Mouse (Mus musculus) kidney, postnatal 0 days (tissue): Measurements from ENCODE around the gene Cldn12. TPM values are rescaled to one million over a fixed set of nuclear protein-coding genes. Genes with fewer than 3 reads are reported as not detected.

ENCODE experiments used
- ATAC-seq: fragments of 200-750 bp; cut with Nextera tagmentation; replicated peaks from 2 replicates; pipeline ENCODE4 v1.8.0; 2017; ENCODE audit warnings: low read depth, moderate number of reproducible peaks, moderate TSS enrichment, moderate library complexity; ENCODE audit not compliant: low FRiP score
- DNase-seq: peaks from one replicate; pipeline ENCODE4 v3.0.0-alpha.2; 2016; ENCODE audit warnings: low spot score
- H3K27ac ChIP-seq: fragments of 300-500 bp; sonication (generic); 2 replicates; pipeline ENCODE4 v1.5.1; 2014; ENCODE audit warnings: mild to moderate bottlenecking
- H3K27me3 ChIP-seq: fragments of 300-500 bp; sonication (generic); 2 replicates; pipeline ENCODE4 v1.6.1; 2014; ENCODE audit warnings: low read length, mixed read lengths; ENCODE audit not compliant: insufficient read depth
- H3K36me3 ChIP-seq: fragments of 300-500 bp; sonication (generic); 2 replicates; pipeline ENCODE4 v1.6.1; 2014; ENCODE audit warnings: low read length, mixed read lengths; ENCODE audit not compliant: insufficient read depth
- H3K4me1 ChIP-seq: fragments of 300-500 bp; sonication (generic); replicated peaks from 2 replicates; pipeline ENCODE4 v1.6.1; 2014; ENCODE audit warnings: antibody characterized with exemption, low read length, mixed read lengths; ENCODE audit not compliant: insufficient read depth
- H3K4me2 ChIP-seq: fragments of 300-500 bp; sonication (generic); 2 replicates; pipeline ENCODE4 v1.6.1; 2014; ENCODE audit warnings: mild to moderate bottlenecking, low read length, moderate library complexity, mixed read lengths
- H3K4me3 ChIP-seq: fragments of 300-500 bp; sonication (generic); replicated peaks from 2 replicates; pipeline ENCODE4 v1.5.1; 2014; ENCODE audit warnings: low read depth, low read length
- H3K9ac ChIP-seq: fragments of 300-500 bp; sonication (generic); 2 replicates; pipeline ENCODE4 v1.6.1; 2014; ENCODE audit warnings: low read depth, low read length
- H3K9me3 ChIP-seq: fragments of 300-500 bp; sonication (generic); replicated peaks from 2 replicates; pipeline ENCODE4 v1.6.1; 2016; ENCODE audit warnings: low read length, inconsistent platforms, mixed read lengths
- CTCF ChIP-seq: IDR thresholded peaks from 2 replicates; pipeline ENCODE4 v1.5.1; 2016; ENCODE audit warnings: antibody characterized with exemption, low read depth, mild to moderate bottlenecking, moderate library complexity
- WGBS: fragments of 180-500 bp; shearing (Covaris S2); extraction: QIAGEN DNeasy Blood & Tissue Kit; methylation state at CpG from one replicate; pipeline ENCODE4 v1.1.7; 2014; 5-methylcytosine and 5-hydroxymethylcytosine counted together
- polyA plus RNA-seq: library from polyadenylated mRNA; unstranded; fragments of >200 nt; fragmentation: Nextera tagmentation; extraction: Ambion mirVana; gene quantifications from 2 replicates; pipeline ENCODE4 v1.2.1, GENCODE M21; 2015

Cldn12 gene
- polyA plus RNA-seq, 1 experiment from 2014 or later = 31.5 TPM

DNA sequence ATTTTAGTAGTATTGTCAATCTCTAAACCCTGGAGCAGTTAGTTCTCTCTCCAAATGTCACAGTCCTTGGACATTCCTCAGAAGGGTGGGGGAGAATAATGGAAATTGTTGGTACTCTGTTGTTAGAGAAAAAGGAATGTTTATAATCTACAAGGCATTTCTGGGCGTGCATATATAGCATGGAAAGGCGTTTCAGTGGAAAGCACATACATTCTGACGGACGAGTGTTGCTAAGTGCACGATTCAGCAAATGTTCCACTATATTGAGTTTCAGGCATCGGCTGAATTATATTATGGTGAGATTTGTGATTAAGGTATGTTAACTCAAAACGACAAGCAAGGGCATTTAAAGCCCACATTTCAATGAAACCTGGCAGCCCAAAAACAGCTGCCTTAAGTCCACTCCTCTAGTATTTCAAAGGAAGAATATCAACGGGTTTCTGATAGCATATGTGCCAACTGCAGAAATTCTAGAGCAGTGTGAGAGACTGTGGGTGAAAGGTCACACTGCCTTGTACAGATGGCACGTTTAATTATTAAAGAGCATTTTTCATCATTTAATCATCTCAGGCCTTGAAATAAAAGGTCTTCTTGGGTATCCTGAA lies 31.4 kb downstream of the Cldn12 start:
- H3K4me2 ChIP-seq = no peak overlapping the region
- WGBS = 31% methylated on average over 9 of the region's 9 CpGs
- ATAC-seq = no peak

GRCm38 (mm10) chr5:5481662-5482061 lies 33.1 kb downstream of the Cldn12 start:
- no peak overlapping the region for H3K27ac ChIP-seq
- no peak overlapping the region for H3K4me2 ChIP-seq
- no peaks in the 10 kb centered on the region for H3K9me3 ChIP-seq
- 5% methylated on average over 1 of the region's 1 CpGs for WGBS
- DNase-seq (peak; percentile 57), ATAC-seq (no peak)
- no peaks in the 10 kb centered on the region for H3K4me1 ChIP-seq
- H3K27me3 ChIP-seq = no peaks in the 10 kb centered on the region
- H3K9ac ChIP-seq = no peak overlapping the region
- no peaks in the 10 kb centered on the region for H3K36me3 ChIP-seq
- peak; percentile 81 for TF ChIP-seq CTCF
- no peak overlapping the region for H3K4me3 ChIP-seq

More for the DNA sequence above, 31.4 kb downstream of the Cldn12 start:
- H3K9me3 ChIP-seq = no peaks in the 10 kb centered on the region
- no peak overlapping the region for H3K4me3 ChIP-seq
- no peaks in the 10 kb centered on the region for H3K27me3 ChIP-seq
- no peak overlapping the region for H3K9ac ChIP-seq
- H3K36me3 ChIP-seq = no peaks in the 10 kb centered on the region
- no peak overlapping the region for H3K27ac ChIP-seq
- DNase-seq = no peak
- TF ChIP-seq CTCF = no peak
- no peaks in the 10 kb centered on the region for H3K4me1 ChIP-seq

DNA sequence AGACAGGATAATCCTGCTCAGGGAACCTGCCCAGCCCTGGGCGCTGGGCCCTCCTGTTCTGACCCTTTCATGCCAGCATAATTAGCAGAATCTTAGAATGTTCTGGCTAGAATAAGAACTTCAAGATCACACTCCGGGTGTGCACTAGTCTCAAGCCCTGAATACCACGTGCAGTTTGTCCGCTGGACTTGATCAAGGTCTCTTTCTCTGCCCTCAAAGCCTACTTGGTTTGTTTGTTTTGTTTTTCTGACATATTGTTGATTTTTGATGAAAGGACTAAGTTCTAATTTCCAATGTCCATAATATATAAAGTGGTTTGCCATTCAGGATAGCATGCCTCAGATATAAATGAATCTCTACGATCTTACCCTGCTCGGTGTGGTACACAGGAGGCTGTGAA lies 35.7 kb downstream of the Cldn12 start, which contains the start of gene 1700015F17Rik:
Gene 1700015F17Rik (minus strand): TSS at position 101 of the 400 bp plus-strand sequence.
- Histone ChIP-seq H3K4me2 (no peak within 1 kb of the TSS), H3K4me3 (no peak within 1 kb of the TSS), H3K9me3 (no peaks in the 10 kb centered on the region), H3K27ac (no peak within 1 kb of the TSS), H3K36me3 (no peaks in the 10 kb centered on the region), H3K4me1 (no peaks in the 10 kb centered on the region), H3K27me3 (no peaks in the 10 kb centered on the region), H3K9ac (no peak within 1 kb of the TSS)
- WGBS = 91% methylated on average over 6 of the region's 6 CpGs
- DNase-seq = no peak
- no peak for TF ChIP-seq CTCF
- ATAC-seq = no peak

- no peak for TF ChIP-seq CTCF
- DNase-seq (no peak), ATAC-seq (no peak)
- no peaks in the 10 kb centered on the region for H3K27me3 ChIP-seq
- H3K27ac ChIP-seq = no peak overlapping the region
- 65% methylated on average over 4 of the region's 4 CpGs for WGBS
- H3K9ac ChIP-seq = no peak overlapping the region
- H3K9me3 ChIP-seq = no peaks in the 10 kb centered on the region
- H3K4me3 ChIP-seq = no peak overlapping the region
- no peak overlapping the region for H3K4me2 ChIP-seq
- no peaks in the 10 kb centered on the region for H3K4me1 ChIP-seq
- H3K36me3 ChIP-seq = no peaks in the 10 kb centered on the region
Measured at GRCm38 (mm10) chr5:5476133-5476532, 38.6 kb downstream of the Cldn12 start.

GRCm38 (mm10) chr5:5465256-5465655 lies 49.5 kb downstream of the Cldn12 start:
- Histone ChIP-seq H3K4me3 (no peak overlapping the region), H3K4me2 (no peak overlapping the region), H3K36me3 (no peaks in the 10 kb centered on the region), H3K9ac (no peak overlapping the region), H3K9me3 (no peaks in the 10 kb centered on the region), H3K27me3 (no peaks in the 10 kb centered on the region), H3K27ac (no peak overlapping the region), H3K4me1 (no peaks in the 10 kb centered on the region)
- no peak for TF ChIP-seq CTCF
- DNase-seq (no peak), ATAC-seq (no peak)
- WGBS = 53% methylated on average over 1 of the region's 1 CpGs

Other genes starting within 250 kb of the Cldn12 start
- 8.8 and 9.2 TPM in 2 replicates for gene Cdk14, start 94.6 kb downstream of the Cldn12 start, polyA plus RNA-seq
- not detected in 2 replicates for gene 1700015F17Rik, start 35.8 kb downstream of the Cldn12 start, polyA plus RNA-seq
- 29.6 and 30.2 TPM in 2 replicates for gene Gtpbp10, start 44.6 kb upstream of the Cldn12 start, polyA plus RNA-seq
- gene Gm8773, start 58.8 kb upstream of the Cldn12 start, polyA plus RNA-seq = 0.59 and 0.66 TPM in 2 replicates
- gene Cfap69, start 149.3 kb upstream of the Cldn12 start, polyA plus RNA-seq = 1.6 and 3.7 TPM in 2 replicates
- gene Steap2, start 179.6 kb upstream of the Cldn12 start, polyA plus RNA-seq = 24.8 and 25.0 TPM in 2 replicates
- 12.1 and 13.2 TPM in 2 replicates for gene Steap1, start 234.4 kb upstream of the Cldn12 start, polyA plus RNA-seq